In genomic region chr12:12062215-12062614, GRCm38 (mm10) we compare ENCODE assay signal across 28 mouse cellular contexts.
DNase-seq lines count a peak whose midpoint lies in the region; ATAC-seq lines count a peak whose summit lies in the region.
"Had no signal": no experiment of that assay in that cellular context is flagged by ENCODE, and none has a peak within 500 bp of the region (broad histone marks: within the 10 kb centered on the region; RNA-seq: fewer than 3 reads in every experiment).

No protein-coding gene starts in this region.

- DNase-seq in heart, adult 11 months = peak; percentile 45
- DNase-seq in heart, postnatal 14 days = no peak
- no peak for DNase-seq in thymus, postnatal 10 days (ENCODE audit: low spot score in 2 of 2)
- DNase-seq in adrenal gland, adult 18-20 months (ENCODE audit: low spot score in 2 of 2) = no peak
- DNase-seq: adrenal gland, adult 2 months; adrenal gland, postnatal 10 days; adrenal gland, postnatal 25 days; B cell, adult 2 months; cerebellum, adult 11 months; cerebellum, adult 18-20 months; cerebellum, adult 8-10 months; cerebellum, adult 9-11 months; cerebellum, postnatal 14 days; cerebellum, postnatal 36 days; embryo, embryonic 11 days had no signal

- H3K4me2 ChIP-seq in stomach, embryonic 16.5 days (ENCODE audit: low read depth, low read length) = no peak overlapping the region
- H3K4me2 ChIP-seq: embryonic facial prominence, embryonic 13.5 days; embryonic facial prominence, embryonic 15.5 days; forebrain, embryonic 12.5 days had no signal

- no peaks in the 10 kb centered on the region for H3K9me3 ChIP-seq in stomach, embryonic 16.5 days (replicated peaks; ENCODE audit: control insufficient read depth, low read length)
- H3K9me3 ChIP-seq: embryonic facial prominence, embryonic 13.5 days; embryonic facial prominence, embryonic 15.5 days; forebrain, embryonic 10.5 days; forebrain, embryonic 12.5 days; G1E had no signal

- 72% methylated on average over 4 of the region's 4 CpGs for WGBS in stomach, embryonic 16.5 days

- no peak overlapping the region for H3K27ac ChIP-seq in stomach, embryonic 16.5 days (ENCODE audit: low read length)
- H3K27ac ChIP-seq: embryonic facial prominence, embryonic 13.5 days; embryonic facial prominence, embryonic 15.5 days; forebrain, embryonic 10.5 days; forebrain, embryonic 12.5 days had no signal

- ATAC-seq in stomach, embryonic 16.5 days (ENCODE audit: insufficient read depth, low FRiP score) = peak; percentile 58; the same call in 1 of the 2 replicates
- ATAC-seq: activated CD4-positive, CD25-positive, alpha-beta regulatory T cell, adult 4 months; CD4-positive, CD25-positive, alpha-beta regulatory T cell, adult 4 months; forebrain, embryonic 14.5 days; forebrain, embryonic 16.5 days; Patski had no signal

- intact Hi-C loops in heart, postnatal 14 days (cut with DNase I) = no loop called here

- H3K36me3 ChIP-seq in stomach, embryonic 16.5 days (ENCODE audit: control insufficient read depth, insufficient read depth, low read length) = no peaks in the 10 kb centered on the region
- H3K36me3 ChIP-seq: embryonic facial prominence, embryonic 13.5 days; embryonic facial prominence, embryonic 15.5 days; forebrain, embryonic 10.5 days; forebrain, embryonic 12.5 days; G1E had no signal

- H3K4me3 ChIP-seq in stomach, embryonic 16.5 days (replicated peaks; ENCODE audit: low read length) = no peak overlapping the region
- H3K4me3 ChIP-seq: embryonic facial prominence, embryonic 13.5 days; embryonic facial prominence, embryonic 15.5 days; erythroblast, embryonic 14.5 days; forebrain, embryonic 10.5 days; forebrain, embryonic 12.5 days had no signal

- H3K4me1 ChIP-seq in stomach, embryonic 16.5 days (ENCODE audit: control insufficient read depth, insufficient read depth, low read length) = no peaks in the 10 kb centered on the region
- H3K4me1 ChIP-seq: embryonic facial prominence, embryonic 13.5 days; embryonic facial prominence, embryonic 15.5 days; forebrain, embryonic 10.5 days; forebrain, embryonic 12.5 days had no signal

- no peaks in the 10 kb centered on the region for H3K27me3 ChIP-seq in stomach, embryonic 16.5 days (ENCODE audit: control insufficient read depth, insufficient read depth, low read length)
- H3K27me3 ChIP-seq: CH12.LX; embryonic facial prominence, embryonic 13.5 days; embryonic facial prominence, embryonic 15.5 days; forebrain, embryonic 12.5 days had no signal

- H3K9ac ChIP-seq in stomach, embryonic 16.5 days (ENCODE audit: low read length) = no peak overlapping the region
- H3K9ac ChIP-seq: embryonic facial prominence, embryonic 13.5 days; embryonic facial prominence, embryonic 15.5 days; forebrain, embryonic 12.5 days had no signal
